In the genomic region with DNA sequence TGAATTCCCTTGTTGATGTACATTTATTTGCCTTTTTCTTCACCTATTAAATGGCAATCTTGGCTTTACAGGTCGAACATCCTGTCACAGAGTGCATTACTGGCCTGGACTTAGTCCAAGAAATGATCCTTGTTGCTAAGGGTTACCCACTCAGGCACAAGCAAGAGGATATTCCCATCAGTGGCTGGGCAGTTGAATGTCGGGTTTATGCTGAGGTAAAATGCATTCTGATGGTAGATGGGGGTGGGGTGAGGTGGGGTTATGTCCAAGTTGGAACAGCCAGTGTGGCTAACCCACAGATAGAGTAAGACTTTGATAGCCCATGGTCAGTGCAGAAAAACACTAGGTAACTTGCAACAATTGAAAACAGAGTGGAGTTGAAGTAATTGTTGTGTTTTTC, we compare ENCODE assay signal across 14 mouse cellular contexts.
DNase-seq lines count a peak whose midpoint lies in the region; ATAC-seq and TF ChIP-seq lines count a peak whose summit lies in the region.
"Had no signal": no experiment of that assay in that cellular context is flagged by ENCODE, and none has a peak within 500 bp of the region (broad histone marks: within the 10 kb centered on the region; RNA-seq: fewer than 3 reads in every experiment).

No protein-coding gene starts in this region.

- TF ChIP-seq POLR2A in limb, embryonic 14.5 days (IDR thresholded peaks at IDR 0.05; ENCODE audit: borderline replicate concordance, extremely low read depth, insufficient read depth, insufficient read length), result no peak

- intact Hi-C loops in heart, postnatal 25 days (cut with DNase I), result no loop called here

- H3K36me3 ChIP-seq in forebrain, embryonic 13.5 days (ENCODE audit: poor library complexity, severe bottlenecking), result no peaks in the 10 kb centered on the region
- H3K36me3 ChIP-seq in forebrain, embryonic 15.5 days, result no peaks in the 10 kb centered on the region
- H3K36me3 ChIP-seq in limb, embryonic 14.5 days (ENCODE audit: control insufficient read depth, insufficient read depth, low read length), result no peaks in the 10 kb centered on the region
- H3K36me3 ChIP-seq: embryonic facial prominence, embryonic 15.5 days; heart, embryonic 13.5 days had no signal

- peak; percentile 57; the same call in 1 of the 2 replicates for ATAC-seq in forebrain, embryonic 13.5 days
- no peak for ATAC-seq in forebrain, embryonic 15.5 days (replicated peaks)
- no peak for ATAC-seq in limb, embryonic 14.5 days (ENCODE audit: low FRiP score, low read depth)

- no peaks in the 10 kb centered on the region for H3K9me3 ChIP-seq in forebrain, embryonic 13.5 days (replicated peaks)
- H3K9me3 ChIP-seq in forebrain, embryonic 15.5 days, result no peaks in the 10 kb centered on the region
- H3K9me3 ChIP-seq in limb, embryonic 14.5 days (ENCODE audit: control insufficient read depth, low read length), result no peaks in the 10 kb centered on the region
- H3K9me3 ChIP-seq: embryonic facial prominence, embryonic 15.5 days; heart, embryonic 13.5 days had no signal

- WGBS in forebrain, embryonic 13.5 days, result 28% methylated on average over 2 of the region's 2 CpGs
- WGBS in forebrain, embryonic 15.5 days, result 19% methylated on average over 2 of the region's 2 CpGs
- 23% methylated on average over 2 of the region's 2 CpGs for WGBS in limb, embryonic 14.5 days

- H3K4me2 ChIP-seq in forebrain, embryonic 13.5 days, result no peak overlapping the region
- H3K4me2 ChIP-seq in forebrain, embryonic 15.5 days (replicated peaks), result no peak overlapping the region
- no peak overlapping the region for H3K4me2 ChIP-seq in limb, embryonic 14.5 days (replicated peaks; ENCODE audit: low read depth, low read length, severe bottlenecking)
- H3K4me2 ChIP-seq: embryonic facial prominence, embryonic 15.5 days; heart, embryonic 13.5 days had no signal

- no peaks in the 10 kb centered on the region for H3K27me3 ChIP-seq in forebrain, embryonic 13.5 days
- H3K27me3 ChIP-seq in forebrain, embryonic 15.5 days, result no peaks in the 10 kb centered on the region
- H3K27me3 ChIP-seq in limb, embryonic 14.5 days (ENCODE audit: control insufficient read depth, insufficient read depth, low read length), result no peaks in the 10 kb centered on the region
- H3K27me3 ChIP-seq: embryonic facial prominence, embryonic 15.5 days; heart, embryonic 13.5 days had no signal

- no peak overlapping the region for H3K27ac ChIP-seq in forebrain, embryonic 13.5 days
- no peak overlapping the region for H3K27ac ChIP-seq in forebrain, embryonic 15.5 days (replicated peaks)
- no peak overlapping the region for H3K27ac ChIP-seq in limb, embryonic 14.5 days (replicated peaks; ENCODE audit: low read depth, low read length)
- H3K27ac ChIP-seq: embryonic facial prominence, embryonic 15.5 days; heart, embryonic 13.5 days; liver, embryonic 14.5 days had no signal

- no peak overlapping the region for H3K4me3 ChIP-seq in forebrain, embryonic 13.5 days
- H3K4me3 ChIP-seq in forebrain, embryonic 15.5 days, result no peak overlapping the region
- H3K4me3 ChIP-seq in limb, embryonic 14.5 days (replicated peaks; ENCODE audit: low read length), result no peak overlapping the region
- H3K4me3 ChIP-seq: embryonic facial prominence, embryonic 15.5 days; heart, embryonic 13.5 days had no signal

- peaks cover 21% of the 10 kb centered on the region for H3K4me1 ChIP-seq in forebrain, embryonic 13.5 days
- peaks cover 15% of the 10 kb centered on the region for H3K4me1 ChIP-seq in forebrain, embryonic 15.5 days
- peaks cover 7% of the 10 kb centered on the region; the same call in 1 of the 2 replicates for H3K4me1 ChIP-seq in limb, embryonic 14.5 days (ENCODE audit: control insufficient read depth, insufficient read depth, low read length)

- DNase-seq in ovary, adult 18-20 months (ENCODE audit: low spot score), result peak; percentile 5
- DNase-seq in ovary, postnatal 36 days (ENCODE audit: low spot score), result no peak
- DNase-seq in limb, embryonic 14.5 days (ENCODE audit: low spot score), result peak; percentile 23
- DNase-seq in gastrocnemius, adult 8-10 months (ENCODE audit: low spot score in 2 of 2), result no peak
- DNase-seq in gastrocnemius, postnatal 25 days, result no peak
- DNase-seq in heart, postnatal 25 days (ENCODE audit: low spot score), result no peak
- DNase-seq: adrenal gland, postnatal 14 days; kidney, postnatal 36 days; thymus, postnatal 25 days had no signal

- no peak overlapping the region for H3K9ac ChIP-seq in forebrain, embryonic 13.5 days
- no peak overlapping the region for H3K9ac ChIP-seq in forebrain, embryonic 15.5 days (replicated peaks)
- H3K9ac ChIP-seq in limb, embryonic 14.5 days (ENCODE audit: low read depth, low read length, severe bottlenecking), result no peak overlapping the region
- H3K9ac ChIP-seq: embryonic facial prominence, embryonic 15.5 days; heart, embryonic 13.5 days; liver, embryonic 14.5 days had no signal

Comparison
In these comparisons a context has a peak if more than half of its experiments do, and no peak if none do; other contexts are left out.
1. DNase-seq: peak in ovary, adult 18-20 months (single experiment) and limb, embryonic 14.5 days (single experiment); none in ovary, postnatal 36 days (single experiment), gastrocnemius, adult 8-10 months (0 of 2), gastrocnemius, postnatal 25 days (single experiment) and heart, postnatal 25 days (single experiment).